In genomic region chr3:105489607-105490006, GRCm38 (mm10) we compare ENCODE assay signal across 10 mouse cellular contexts. TPM values are rescaled to one million over a fixed set of nuclear protein-coding genes. Genes with fewer than 3 reads are reported as not detected.
DNase-seq lines count a peak whose midpoint lies in the region; ATAC-seq lines count a peak whose summit lies in the region.
"Had no signal": no experiment of that assay in that cellular context is flagged by ENCODE, and none has a peak within 500 bp of the region (broad histone marks: within the 10 kb centered on the region; RNA-seq: fewer than 3 reads in every experiment).

No protein-coding gene starts in this region.

- H3K4me3 ChIP-seq in forebrain, embryonic 16.5 days (replicated peaks; ENCODE audit: low read length), result no peak overlapping the region
- H3K4me3 ChIP-seq: erythroblast, embryonic 14.5 days; liver, embryonic 15.5 days had no signal

- no peaks in the 10 kb centered on the region for H3K9me3 ChIP-seq in forebrain, embryonic 16.5 days (ENCODE audit: control insufficient read depth, low read length)
- H3K9me3 ChIP-seq: liver, embryonic 15.5 days had no signal

- no peak overlapping the region for H3K9ac ChIP-seq in forebrain, embryonic 16.5 days (replicated peaks; ENCODE audit: low read depth, low read length)
- H3K9ac ChIP-seq: liver, embryonic 15.5 days had no signal

- ATAC-seq in forebrain, embryonic 16.5 days, result peak; percentile 60

- WGBS in forebrain, embryonic 16.5 days, result 19% methylated on average over 4 of the region's 4 CpGs

- H3K4me2 ChIP-seq in forebrain, embryonic 16.5 days (ENCODE audit: low read length), result no peak overlapping the region
- H3K4me2 ChIP-seq: liver, embryonic 15.5 days had no signal

- no peaks in the 10 kb centered on the region for H3K27me3 ChIP-seq in forebrain, embryonic 16.5 days (replicated peaks; ENCODE audit: control insufficient read depth, insufficient read depth, low read length)
- H3K27me3 ChIP-seq: liver, embryonic 15.5 days had no signal

- peaks cover 12% of the 10 kb centered on the region for H3K4me1 ChIP-seq in forebrain, embryonic 16.5 days (replicated peaks; ENCODE audit: control insufficient read depth, insufficient read depth, low read length)
- H3K4me1 ChIP-seq: liver, embryonic 15.5 days had no signal

- H3K27ac ChIP-seq in forebrain, embryonic 16.5 days (ENCODE audit: low read length), result peak overlapping the region; percentile 9
- H3K27ac ChIP-seq: liver, embryonic 15.5 days had no signal

- DNase-seq in kidney, postnatal 14 days, result peak; percentile 38
- DNase-seq in kidney, adult 11 months, result no peak
- DNase-seq in adrenal gland, postnatal 14 days, result peak; percentile 67
- DNase-seq in layer of hippocampus, postnatal 10 days (ENCODE audit: low spot score in 2 of 2), result peak; percentile 63 to 76
- DNase-seq in ovary, postnatal 14 days (ENCODE audit: low spot score), result peak; percentile 13
- no peak for DNase-seq in embryo, embryonic 9.5 days (ENCODE audit: extremely low spot score)
- no peak for DNase-seq in thymus, postnatal 14 days

- no peaks in the 10 kb centered on the region for H3K36me3 ChIP-seq in forebrain, embryonic 16.5 days (ENCODE audit: control insufficient read depth, insufficient read depth)
- H3K36me3 ChIP-seq: liver, embryonic 15.5 days had no signal

RNA-seq across cellular contexts. Expression of gene Kcnd3, which starts 37.5 kb away (rescaled TPM):
- 4.5 and 5.4 TPM in 2 replicates for total RNA-seq in adrenal gland, postnatal 14 days (2021)
- polyA plus RNA-seq in forebrain, embryonic 16.5 days (2015; fragmentation: Nextera tagmentation; extraction: Ambion mirVana), result 7.6 and 8.6 TPM in 2 replicates
- 10 to 100 TPM; 40.5 to 43.4 TPM for total RNA-seq in layer of hippocampus, postnatal 10 days (2021)
- polyA plus RNA-seq: erythroblast, embryonic 14.5 days had no signal

Comparison
In these comparisons a context has a peak if more than half of its experiments do, and no peak if none do; other contexts are left out.
1. DNase-seq: peak in kidney, postnatal 14 days (single experiment), adrenal gland, postnatal 14 days (single experiment), layer of hippocampus, postnatal 10 days (2 of 2) and ovary, postnatal 14 days (single experiment); none in kidney, adult 11 months (single experiment), embryo, embryonic 9.5 days (single experiment) and thymus, postnatal 14 days (single experiment).